Mouse (Mus musculus) cerebellum, postnatal 14 days (tissue): ENCODE measurements around the gene Efna1.

Source experiments
- DNase-seq, 2 experiments: peaks; one replicate each; pipeline ENCODE4 v3.0.0; 2021; ENCODE audit warnings: mixed read lengths in 2 of 2

Gene Efna1

GRCm38 (mm10) chr3:89243609-89244008 lies 37.3 kb downstream of the Efna1 start:
- DNase-seq, result peak; percentile 52 to 58

GRCm38 (mm10) chr3:89242331-89242895 lies 38.5 kb downstream of the Efna1 start:
- DNase-seq, result peak; percentile 82 to 92

- DNase-seq, result no peak
Measured at GRCm38 (mm10) chr3:89238494-89238893, 42.4 kb downstream of the Efna1 start.

GRCm38 (mm10) chr3:89237682-89238081 lies 43.3 kb downstream of the Efna1 start:
- DNase-seq, result no peak

GRCm38 (mm10) chr3:89236516-89236915 lies 44.4 kb downstream of the Efna1 start:
- no peak for DNase-seq

GRCm38 (mm10) chr3:89233562-89234110 lies 47.3 kb downstream of the Efna1 start:
- DNase-seq, result no peak

- DNase-seq, result no peak
Measured at GRCm38 (mm10) chr3:89232614-89233013, 48.3 kb downstream of the Efna1 start.

- DNase-seq, result peak in 1 of 2 experiments; percentile 60
Measured at GRCm38 (mm10) chr3:89231772-89232275, 49.1 kb downstream of the Efna1 start.

- no peak for DNase-seq
Measured at GRCm38 (mm10) chr3:89231345-89231744, 49.6 kb downstream of the Efna1 start.

GRCm38 (mm10) chr3:89230561-89230960 lies 50.4 kb downstream of the Efna1 start:
- no peak for DNase-seq

- no peak for DNase-seq
Measured at GRCm38 (mm10) chr3:89229276-89229675, 51.7 kb downstream of the Efna1 start.

- no peak for DNase-seq
Measured at GRCm38 (mm10) chr3:89228836-89229235, 52.1 kb downstream of the Efna1 start, which contains the start of gene Muc1. TSS of gene Muc1 (plus strand) at chr3:89229057.

GRCm38 (mm10) chr3:89228180-89228549 lies 52.8 kb downstream of the Efna1 start:
- DNase-seq, result peak; percentile 93 to 95

- DNase-seq, result peak; percentile 57 to 70
Measured at GRCm38 (mm10) chr3:89227307-89228179, 53.4 kb downstream of the Efna1 start.

GRCm38 (mm10) chr3:89226900-89227299 lies 54.0 kb downstream of the Efna1 start, which contains the start of gene Mtx1:
TSS of gene Mtx1 (minus strand) at chr3:89227088.
- DNase-seq, result no peak

- DNase-seq, result no peak
Measured at GRCm38 (mm10) chr3:89226361-89226760, 54.6 kb downstream of the Efna1 start.

- no peak for DNase-seq
Measured at GRCm38 (mm10) chr3:89225918-89226317, 55.0 kb downstream of the Efna1 start.

GRCm38 (mm10) chr3:89225321-89225815 lies 55.6 kb downstream of the Efna1 start:
- DNase-seq, result no peak

- DNase-seq, result no peak
Measured at GRCm38 (mm10) chr3:89224796-89225195, 56.1 kb downstream of the Efna1 start.
